Mouse (Mus musculus) embryonic fibroblast, embryonic 13.5 days (primary cell): ENCODE measurements around the gene Platr17.

Experiments used
- CTCF ChIP-seq: IDR thresholded peaks from 2 replicates; pipeline ENCODE4 v1.5.1; 2011; ENCODE audit warnings: mild to moderate bottlenecking, control low read depth, low read length, moderate library complexity, borderline replicate concordance; ENCODE audit not compliant: insufficient read depth
- POLR2A ChIP-seq: IDR thresholded peaks from 2 replicates; pipeline ENCODE4 v1.6.1; 2011; ENCODE audit warnings: low read depth, mild to moderate bottlenecking, control low read depth, low read length, moderate library complexity

DNA sequence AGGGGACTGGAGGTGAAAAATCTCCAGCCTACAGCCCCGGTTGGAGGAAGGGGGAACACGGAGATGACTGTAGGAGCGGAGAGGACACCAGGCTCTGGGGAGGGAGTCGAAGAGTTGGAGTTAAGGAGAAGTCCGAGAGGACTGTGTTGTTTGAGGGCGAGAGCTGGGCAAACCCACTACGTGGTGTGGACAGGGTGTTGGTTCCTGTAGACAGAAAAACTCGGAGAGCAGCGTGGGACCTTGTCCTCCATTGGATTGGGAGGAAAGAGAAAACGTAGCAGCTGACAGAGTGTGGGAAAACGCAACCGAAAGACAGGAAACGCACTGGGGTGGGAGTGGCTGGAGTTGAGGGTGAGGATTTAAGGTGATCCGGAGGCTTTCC is 4.9 kb downstream of the Platr17 start:
- TF ChIP-seq CTCF (no peak), POLR2A (peak; percentile 77)
